Mouse (Mus musculus) hindbrain, embryonic 11.5 days (tissue): Measurements from ENCODE around the gene Olfr112. TPM values are rescaled to one million over a fixed set of nuclear protein-coding genes. Genes with fewer than 3 reads are reported as not detected.
"Not testable (repeated sequence)": the region's sequence is repeated elsewhere in the genome, so short reads cannot be mapped to it uniquely, and the experiment has no call there.

Source experiments
- ATAC-seq: fragments of 200-750 bp; cut with Nextera tagmentation; 2 replicates; pipeline ENCODE4 v1.8.0; 2017; ENCODE audit warnings: mild to moderate bottlenecking, moderate TSS enrichment, moderate library complexity; ENCODE audit not compliant: low FRiP score
- DNase-seq: peaks from one replicate; pipeline ENCODE4 v3.0.0-alpha.2; 2015; ENCODE audit warnings: low spot score
- H3K27ac ChIP-seq: fragments of 300-500 bp; sonication (generic); 2 replicates; pipeline ENCODE4 v1.5.1; 2014; ENCODE audit warnings: mild to moderate bottlenecking, low read depth, low read length
- H3K27me3 ChIP-seq: fragments of 300-500 bp; sonication (generic); 2 replicates; pipeline ENCODE4 v1.6.1; 2014; ENCODE audit warnings: mild to moderate bottlenecking, low read length, moderate library complexity, mixed read lengths; ENCODE audit not compliant: control insufficient read depth, insufficient read depth
- H3K36me3 ChIP-seq: fragments of 300-500 bp; sonication (generic); 2 replicates; pipeline ENCODE4 v1.6.1; 2014; ENCODE audit warnings: mild to moderate bottlenecking, low read length, moderate library complexity, mixed read lengths; ENCODE audit not compliant: control insufficient read depth, insufficient read depth
- H3K4me1 ChIP-seq: fragments of 300-500 bp; sonication (generic); replicated peaks from 2 replicates; pipeline ENCODE4 v1.6.1; 2014; ENCODE audit warnings: low read length, mixed read lengths; ENCODE audit not compliant: control insufficient read depth, insufficient read depth
- H3K4me2 ChIP-seq: fragments of 300-500 bp; sonication (generic); replicated peaks from 2 replicates; pipeline ENCODE4 v1.6.1; 2014; ENCODE audit warnings: mild to moderate bottlenecking, low read depth, low read length
- H3K4me3 ChIP-seq: fragments of 300-500 bp; sonication (generic); 2 replicates; pipeline ENCODE4 v1.5.1; 2014; ENCODE audit warnings: low read depth, low read length
- H3K9ac ChIP-seq: fragments of 300-500 bp; sonication (generic); 2 replicates; pipeline ENCODE4 v1.6.1; 2014; ENCODE audit warnings: low read depth, low read length
- H3K9me3 ChIP-seq: fragments of 300-500 bp; sonication (generic); 2 replicates; pipeline ENCODE4 v1.6.1; 2016; ENCODE audit warnings: low read length; ENCODE audit not compliant: control insufficient read depth
- WGBS: fragments of 180-500 bp; shearing (Covaris S2); extraction: QIAGEN DNeasy Blood & Tissue Kit; methylation state at CpG from one replicate; pipeline ENCODE4 v1.1.7; 2014; 5-methylcytosine and 5-hydroxymethylcytosine counted together
- polyA plus RNA-seq: library from polyadenylated mRNA; unstranded; fragments of >200 nt; fragmentation: Nextera tagmentation; extraction: Ambion mirVana; gene quantifications from 2 replicates; pipeline ENCODE4 v1.2.1, GENCODE M21; 2014

Gene Olfr112
- polyA plus RNA-seq = not detected in 2 replicates

- Histone ChIP-seq H3K36me3 (no peaks in the 10 kb centered on the region), H3K27ac (no peak within 1 kb of the TSS), H3K4me3 (no peak within 1 kb of the TSS), H3K9ac (no peak within 1 kb of the TSS), H3K9me3 (no peaks in the 10 kb centered on the region), H3K4me2 (no peak within 1 kb of the TSS), H3K4me1 (no peaks in the 10 kb centered on the region), H3K27me3 (no peaks in the 10 kb centered on the region)
- DNase-seq = no peak
- no peak for ATAC-seq
These were observed at the start of gene Olfr112 for GRCm38 (mm10) chr17:37569351-37569750. Gene Olfr112 (minus strand): TSS chr17:37569451.

- Histone ChIP-seq H3K27ac (no peak within 1 kb of the TSS), H3K27me3 (no peaks in the 10 kb centered on the region), H3K36me3 (no peaks in the 10 kb centered on the region), H3K9me3 (no peaks in the 10 kb centered on the region), H3K9ac (no peak within 1 kb of the TSS), H3K4me3 (no peak within 1 kb of the TSS), H3K4me1 (no peaks in the 10 kb centered on the region), H3K4me2 (no peak within 1 kb of the TSS)
- no peak for ATAC-seq
- DNase-seq = no peak
These were observed 23.4 kb upstream of the Olfr112 start, which contains the start of gene Olfr114 for GRCm38 (mm10) chr17:37592643-37593042. Gene Olfr114 (minus strand): TSS chr17:37592743.

DNA sequence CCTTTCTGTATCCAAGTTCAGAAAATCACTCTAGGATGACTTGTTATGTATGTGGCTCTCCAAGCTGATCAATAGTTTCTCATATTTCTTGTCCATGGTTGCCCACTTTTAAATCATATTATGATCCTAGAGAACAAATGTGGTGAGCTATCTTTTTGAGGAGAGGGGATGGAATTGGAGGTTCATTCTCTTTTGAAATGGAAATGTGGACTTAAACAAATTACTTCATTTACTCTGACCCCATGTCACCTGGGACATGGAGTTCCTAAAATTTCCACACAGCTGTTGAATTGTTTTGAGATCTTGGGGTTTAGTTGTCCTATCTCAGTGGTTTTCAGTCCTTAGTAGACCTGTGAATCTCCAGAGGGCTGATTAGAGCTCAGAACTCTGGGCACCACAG is 8.3 kb upstream of the Olfr112 start, which contains the start of gene Olfr113:
Gene Olfr113 (minus strand): TSS at position 101 of the 400 bp plus-strand sequence.
- Histone ChIP-seq H3K4me1 (no peaks in the 10 kb centered on the region), H3K9me3 (no peaks in the 10 kb centered on the region), H3K27ac (no peak within 1 kb of the TSS), H3K4me2 (no peak within 1 kb of the TSS), H3K4me3 (no peak within 1 kb of the TSS), H3K9ac (no peak within 1 kb of the TSS), H3K36me3 (no peaks in the 10 kb centered on the region), H3K27me3 (no peaks in the 10 kb centered on the region)
- no peak for ATAC-seq
- no peak for DNase-seq

DNA sequence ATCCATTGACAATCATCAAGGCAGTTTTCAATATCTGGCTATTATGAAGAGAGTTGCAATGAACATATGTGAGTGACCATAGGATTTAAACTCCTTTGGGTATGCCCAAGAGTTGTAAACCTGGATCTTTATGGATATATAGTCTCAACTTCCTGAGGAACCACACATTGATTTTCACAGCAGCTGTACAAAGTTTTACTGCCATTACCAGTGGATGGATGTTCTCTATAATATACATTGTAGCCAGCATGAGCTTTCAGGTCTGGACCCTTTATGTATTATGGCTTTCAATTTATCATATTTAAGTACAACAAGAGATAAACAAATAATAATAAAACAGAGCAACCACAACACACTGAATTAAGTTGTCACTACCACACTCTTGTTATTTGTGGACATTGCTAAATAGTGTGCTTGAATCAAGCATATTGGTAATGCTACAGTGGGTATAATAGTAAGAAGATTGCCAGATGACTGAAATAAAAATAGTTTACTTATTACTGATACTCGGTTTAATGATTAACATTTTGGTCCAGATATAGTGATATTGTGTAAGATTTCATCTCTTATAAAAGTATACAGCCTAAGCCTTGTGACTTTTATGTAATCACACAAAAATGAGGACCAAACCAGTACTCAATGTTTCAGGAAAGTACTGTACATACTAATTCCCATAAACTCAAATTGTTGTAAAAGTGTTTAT is 10.2 kb downstream of the Olfr112 start:
- ATAC-seq (no peak), DNase-seq (no peak)
- Histone ChIP-seq H3K9ac (no peak overlapping the region), H3K4me1 (no peaks in the 10 kb centered on the region), H3K36me3 (no peaks in the 10 kb centered on the region), H3K27ac (no peak overlapping the region), H3K4me3 (no peak overlapping the region), H3K27me3 (no peaks in the 10 kb centered on the region), H3K9me3 (no peaks in the 10 kb centered on the region), H3K4me2 (no peak overlapping the region)
- WGBS = 73% methylated on average over 1 of the region's 1 CpGs

DNA sequence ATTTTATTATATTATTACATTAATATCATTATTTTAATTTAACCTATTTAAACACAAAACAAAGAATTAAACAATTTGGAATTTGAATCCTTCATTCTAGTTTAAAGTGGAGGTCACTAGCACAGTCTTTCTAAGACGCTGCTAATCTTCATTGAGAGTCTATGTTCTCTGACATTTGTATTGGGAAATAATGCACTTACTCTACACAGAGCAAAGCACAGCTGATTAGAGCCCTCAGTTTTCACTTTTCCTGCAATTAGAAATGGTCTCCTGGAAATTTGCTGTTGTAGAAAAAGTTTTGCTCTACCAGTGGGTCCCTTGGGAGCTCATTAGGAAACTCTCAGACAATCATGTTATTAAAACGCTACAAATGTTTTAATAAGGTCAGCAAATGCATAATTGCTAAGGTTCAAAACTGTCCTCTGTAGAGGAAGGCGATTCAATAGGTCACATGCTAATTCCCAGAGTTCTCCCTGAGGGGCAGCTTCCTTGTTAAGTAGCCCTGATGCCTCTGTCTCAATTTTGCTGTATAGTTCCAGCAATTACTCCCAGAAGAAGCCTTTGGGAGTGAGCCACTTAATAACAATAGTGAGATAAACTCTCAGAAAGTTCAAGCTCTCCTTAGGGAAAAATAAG is 25.3 kb downstream of the Olfr112 start:
- H3K36me3 ChIP-seq = no peaks in the 10 kb centered on the region
- no peaks in the 10 kb centered on the region for H3K4me1 ChIP-seq
- no peak for ATAC-seq
- H3K4me2 ChIP-seq = no peak overlapping the region
- H3K4me3 ChIP-seq = no peak overlapping the region
- no peak overlapping the region for H3K27ac ChIP-seq
- 66% methylated on average over 3 of the region's 3 CpGs for WGBS
- no peaks in the 10 kb centered on the region for H3K9me3 ChIP-seq
- DNase-seq = no peak
- H3K27me3 ChIP-seq = no peaks in the 10 kb centered on the region
- no peak overlapping the region for H3K9ac ChIP-seq

GRCm38 (mm10) chr17:37541454-37542119 is 27.7 kb downstream of the Olfr112 start:
- DNase-seq = no peak
- Histone ChIP-seq H3K36me3 (no peaks in the 10 kb centered on the region), H3K9ac (no peak overlapping the region), H3K27ac (no peak overlapping the region), H3K4me3 (no peak overlapping the region), H3K4me2 (no peak overlapping the region), H3K9me3 (no peaks in the 10 kb centered on the region), H3K4me1 (no peaks in the 10 kb centered on the region), H3K27me3 (no peaks in the 10 kb centered on the region)
- 77% methylated on average over 3 of the region's 4 CpGs for WGBS
- no peak for ATAC-seq

DNA sequence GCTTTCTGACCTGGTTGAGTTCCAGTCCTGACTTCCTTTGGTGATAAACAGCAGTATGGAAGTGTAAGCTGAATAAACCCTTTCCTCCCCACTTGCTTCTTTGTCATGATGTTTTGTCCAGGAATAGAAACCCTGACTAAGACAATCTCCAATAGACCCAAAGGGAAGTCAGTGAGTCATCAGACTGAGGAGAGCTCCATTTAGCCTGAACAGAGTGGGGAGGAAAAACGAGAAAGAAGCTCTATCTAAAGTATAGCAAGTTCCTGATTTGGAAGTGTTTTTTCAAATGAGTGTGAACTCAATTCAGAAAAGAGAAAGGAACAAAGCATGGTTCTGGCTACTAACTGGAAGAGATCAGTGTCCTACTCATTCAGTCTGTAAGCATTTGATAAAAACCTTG is 30.8 kb downstream of the Olfr112 start:
- DNase-seq, H3K36me3 ChIP-seq, H3K27ac ChIP-seq, H3K4me2 ChIP-seq, H3K9ac ChIP-seq, H3K4me3 ChIP-seq, H3K27me3 ChIP-seq, ATAC-seq, H3K9me3 ChIP-seq, H3K4me1 ChIP-seq: not testable (repeated sequence)
- 74% methylated on average over 1 of the region's 1 CpGs for WGBS

DNA sequence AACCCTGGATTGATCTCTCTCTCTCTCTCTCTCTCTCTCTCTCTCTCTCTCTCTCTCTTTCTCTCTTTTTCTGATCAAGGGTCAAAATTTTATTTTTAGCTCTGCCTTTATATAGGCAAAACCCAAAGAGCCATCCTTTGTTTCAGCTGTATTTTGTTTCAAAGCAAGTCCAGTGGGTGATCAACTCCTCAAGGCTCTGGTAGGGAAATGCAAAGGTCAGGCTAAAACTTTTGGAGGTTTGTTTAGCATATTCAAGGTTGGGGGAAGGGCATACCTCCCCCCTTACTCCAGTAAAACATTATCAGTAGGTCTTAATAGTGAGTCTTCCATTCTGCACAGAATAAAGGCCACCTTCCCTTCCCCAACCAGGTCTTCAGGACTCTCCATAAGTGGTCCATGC is 34.1 kb downstream of the Olfr112 start:
- no peak for ATAC-seq

GRCm38 (mm10) chr17:37525427-37525826 is 43.8 kb downstream of the Olfr112 start:
- 80% methylated on average over 1 of the region's 1 CpGs for WGBS
- H3K4me1 ChIP-seq, H3K9me3 ChIP-seq, DNase-seq, H3K27me3 ChIP-seq, H3K4me2 ChIP-seq, H3K9ac ChIP-seq, ATAC-seq, H3K36me3 ChIP-seq, H3K4me3 ChIP-seq, H3K27ac ChIP-seq: not testable (repeated sequence)

More for the DNA sequence above, 34.1 kb downstream of the Olfr112 start:
- Histone ChIP-seq H3K9me3 (no peaks in the 10 kb centered on the region), H3K4me1 (no peaks in the 10 kb centered on the region), H3K27me3 (no peaks in the 10 kb centered on the region), H3K27ac (no peak overlapping the region), H3K9ac (no peak overlapping the region), H3K4me2 (no peak overlapping the region), H3K4me3 (no peak overlapping the region), H3K36me3 (no peaks in the 10 kb centered on the region)
- no peak for DNase-seq
